Mouse (Mus musculus) G1E (cell line): ENCODE results near the gene Nf2.

Experiments used
- CTCF ChIP-seq: IDR thresholded peaks from 2 replicates; pipeline ENCODE4 v1.5.1; 2012; ENCODE audit warnings: low read depth, low read length, inconsistent platforms, mixed read lengths
- GATA1 ChIP-seq: IDR thresholded peaks from 2 replicates; pipeline ENCODE4 v1.6.1; 2012; ENCODE audit warnings: borderline replicate concordance, low read length, inconsistent platforms, mixed read lengths
- GATA2 ChIP-seq: IDR thresholded peaks from 2 replicates; pipeline ENCODE4 v1.6.1; 2012; ENCODE audit warnings: low read depth, low read length, inconsistent platforms, borderline replicate concordance
- POLR2AphosphoS5 ChIP-seq: IDR thresholded peaks from 2 replicates; pipeline ENCODE4 v1.6.1; 2012; ENCODE audit warnings: low read depth, low read length, inconsistent platforms; ENCODE audit not compliant: insufficient replicate concordance
- TAL1 ChIP-seq: conservative IDR thresholded peaks from 2 replicates; pipeline ENCODE4 v1.6.1; 2012; ENCODE audit warnings: low read depth, low read length, inconsistent platforms, mixed read lengths

GRCm38 (mm10) chr11:4849258-4849943 lies at the start of gene Nf2:
- TF ChIP-seq GATA1 (no peak), CTCF (no peak), POLR2AphosphoS5 (no peak), TAL1 (no peak), GATA2 (no peak)
